Mouse (Mus musculus) embryonic facial prominence, embryonic 12.5 days (tissue): ENCODE data around the gene Dync2li1. TPM values are rescaled to one million over a fixed set of nuclear protein-coding genes. Genes with fewer than 3 reads are reported as not detected.

Source experiments
- ATAC-seq: fragments of 200-750 bp; cut with Nextera tagmentation; 2 replicates; pipeline ENCODE4 v1.8.0; 2017; ENCODE audit not compliant: insufficient number of reproducible peaks, insufficient read depth, low FRiP score, low TSS enrichment
- H3K27ac ChIP-seq: fragments of 300-500 bp; sonication (generic); 2 replicates; pipeline ENCODE4 v1.5.1; 2016; ENCODE audit warnings: mild to moderate bottlenecking
- H3K27me3 ChIP-seq: fragments of 300-500 bp; sonication (generic); 2 replicates; pipeline ENCODE4 v1.6.1; 2016; ENCODE audit warnings: mild to moderate bottlenecking, moderate library complexity
- H3K36me3 ChIP-seq: fragments of 300-500 bp; sonication (generic); 2 replicates; pipeline ENCODE4 v1.6.1; 2016; ENCODE audit warnings: mild to moderate bottlenecking
- H3K4me1 ChIP-seq: fragments of 300-500 bp; sonication (generic); 2 replicates; pipeline ENCODE4 v1.6.1; 2016
- H3K4me2 ChIP-seq: fragments of 300-500 bp; sonication (generic); replicated peaks from 2 replicates; pipeline ENCODE4 v1.6.1; 2016; ENCODE audit warnings: mild to moderate bottlenecking, moderate library complexity
- H3K4me3 ChIP-seq: fragments of 300-500 bp; sonication (generic); 2 replicates; pipeline ENCODE4 v1.5.1; 2016; ENCODE audit warnings: mild to moderate bottlenecking
- H3K9ac ChIP-seq: fragments of 300-500 bp; sonication (generic); 2 replicates; pipeline ENCODE4 v1.6.1; 2016; ENCODE audit warnings: mild to moderate bottlenecking, moderate library complexity
- H3K9me3 ChIP-seq: fragments of 300-500 bp; sonication (generic); 2 replicates; pipeline ENCODE4 v1.6.1; 2016; ENCODE audit warnings: mild to moderate bottlenecking, moderate library complexity
- WGBS: fragments of 180-500 bp; shearing (Covaris S2); methylation state at CpG from one replicate; pipeline ENCODE4 v1.1.7; 2016; 5-methylcytosine and 5-hydroxymethylcytosine counted together
- polyA plus RNA-seq: library from polyadenylated mRNA; unstranded; fragments of >200 nt; fragmentation: Nextera tagmentation; extraction: Ambion mirVana; gene quantifications from 2 replicates; pipeline ENCODE4 v1.2.1, GENCODE M21; 2016

The Dync2li1 gene
- polyA plus RNA-seq, 1 experiment from 2014 or later, result 38.4 TPM

- no peak for ATAC-seq
- H3K27ac ChIP-seq, result no peak overlapping the region
- no peak overlapping the region for H3K9ac ChIP-seq
- no peak overlapping the region for H3K4me3 ChIP-seq
- H3K9me3 ChIP-seq, result no peaks in the 10 kb centered on the region
- peaks cover 26% of the 10 kb centered on the region; the same call in 1 of the 2 replicates for H3K4me1 ChIP-seq
- H3K36me3 ChIP-seq, result no peaks in the 10 kb centered on the region
- WGBS, result 70% methylated on average over 16 of the region's 16 CpGs
- no peaks in the 10 kb centered on the region for H3K27me3 ChIP-seq
- H3K4me2 ChIP-seq, result no peak overlapping the region
Measured at GRCm38 (mm10) chr17:84672376-84673369, 46.4 kb downstream of the Dync2li1 start.

- Histone ChIP-seq H3K27me3 (no peaks in the 10 kb centered on the region), H3K27ac (0 out of 2 replicates have a peak overlapping the region, but pooled peaks have one; percentile 41), H3K4me2 (0 out of 2 replicates have a peak overlapping the region, but pooled peaks have one; percentile 11), H3K4me3 (no peak overlapping the region), H3K36me3 (no peaks in the 10 kb centered on the region), H3K4me1 (peaks cover 26% of the 10 kb centered on the region; the same call in 1 of the 2 replicates), H3K9me3 (no peaks in the 10 kb centered on the region), H3K9ac (no peak overlapping the region)
- no peak for ATAC-seq
- WGBS, result 13% methylated on average over 7 of the region's 7 CpGs
Measured at GRCm38 (mm10) chr17:84674048-84674447, 47.8 kb downstream of the Dync2li1 start.

- no peak for ATAC-seq
- no peak overlapping the region for H3K9ac ChIP-seq
- no peaks in the 10 kb centered on the region for H3K9me3 ChIP-seq
- no peak overlapping the region for H3K27ac ChIP-seq
- no peak overlapping the region for H3K4me2 ChIP-seq
- no peaks in the 10 kb centered on the region for H3K36me3 ChIP-seq
- no peak overlapping the region for H3K4me3 ChIP-seq
- WGBS, result 53% methylated on average over 4 of the region's 4 CpGs
- H3K27me3 ChIP-seq, result no peaks in the 10 kb centered on the region
- H3K4me1 ChIP-seq, result peaks cover 26% of the 10 kb centered on the region; the same call in 1 of the 2 replicates
Measured at GRCm38 (mm10) chr17:84675204-84675603, 48.9 kb downstream of the Dync2li1 start.

- Histone ChIP-seq H3K4me2 (peak within 1 kb of the TSS; percentile 53), H3K27me3 (no peaks in the 10 kb centered on the region), H3K4me3 (peak within 1 kb of the TSS; percentile 28), H3K4me1 (peaks cover 26% of the 10 kb centered on the region; the same call in 1 of the 2 replicates), H3K27ac (no peak within 1 kb of the TSS), H3K9me3 (no peaks in the 10 kb centered on the region), H3K9ac (peak within 1 kb of the TSS; percentile 35), H3K36me3 (no peaks in the 10 kb centered on the region)
- no peak for ATAC-seq
- WGBS, result 3% methylated on average over 24 of the region's 24 CpGs
Measured at GRCm38 (mm10) chr17:84675951-84676366, 49.7 kb downstream of the Dync2li1 start, which contains the start of gene Abcg8. Gene Abcg8, plus strand, starts transcription at chr17:84676302.

- H3K27me3 ChIP-seq, result no peaks in the 10 kb centered on the region
- no peak overlapping the region for H3K9ac ChIP-seq
- peaks cover 26% of the 10 kb centered on the region; the same call in 1 of the 2 replicates for H3K4me1 ChIP-seq
- H3K27ac ChIP-seq, result no peak overlapping the region
- no peaks in the 10 kb centered on the region for H3K36me3 ChIP-seq
- ATAC-seq, result no peak
- H3K4me3 ChIP-seq, result no peak overlapping the region
- no peaks in the 10 kb centered on the region for H3K9me3 ChIP-seq
- 90% methylated on average over 11 of the region's 11 CpGs for WGBS
- no peak overlapping the region for H3K4me2 ChIP-seq
Measured at GRCm38 (mm10) chr17:84677595-84677994, 51.3 kb downstream of the Dync2li1 start.

GRCm38 (mm10) chr17:84681670-84682069 lies 55.4 kb downstream of the Dync2li1 start:
- no peaks in the 10 kb centered on the region for H3K9me3 ChIP-seq
- no peak overlapping the region for H3K27ac ChIP-seq
- H3K4me2 ChIP-seq, result no peak overlapping the region
- 83% methylated on average over 3 of the region's 3 CpGs for WGBS
- H3K27me3 ChIP-seq, result no peaks in the 10 kb centered on the region
- H3K36me3 ChIP-seq, result no peaks in the 10 kb centered on the region
- no peak overlapping the region for H3K4me3 ChIP-seq
- H3K9ac ChIP-seq, result no peak overlapping the region
- ATAC-seq, result no peak
- peaks cover 8% of the 10 kb centered on the region; the same call in 1 of the 2 replicates for H3K4me1 ChIP-seq

GRCm38 (mm10) chr17:84682734-84683717 lies 56.7 kb downstream of the Dync2li1 start, which contains the start of gene Abcg5:
Gene Abcg5, minus strand, starts transcription at chr17:84683011.
- H3K4me3 ChIP-seq, result no peak within 1 kb of the TSS
- no peak for ATAC-seq
- H3K9me3 ChIP-seq, result no peaks in the 10 kb centered on the region
- no peak within 1 kb of the TSS for H3K9ac ChIP-seq
- H3K27ac ChIP-seq, result no peak within 1 kb of the TSS
- 75% methylated on average over 18 of the region's 18 CpGs for WGBS
- H3K4me1 ChIP-seq, result peaks cover 11% of the 10 kb centered on the region
- no peak within 1 kb of the TSS for H3K4me2 ChIP-seq
- no peaks in the 10 kb centered on the region for H3K36me3 ChIP-seq
- no peaks in the 10 kb centered on the region for H3K27me3 ChIP-seq

GRCm38 (mm10) chr17:84684284-84684683 lies 58.0 kb downstream of the Dync2li1 start:
- 34% methylated on average over 6 of the region's 6 CpGs for WGBS
- Histone ChIP-seq H3K27me3 (no peaks in the 10 kb centered on the region), H3K4me2 (no peak overlapping the region), H3K9me3 (no peaks in the 10 kb centered on the region), H3K4me3 (no peak overlapping the region), H3K4me1 (peaks cover 22% of the 10 kb centered on the region), H3K36me3 (no peaks in the 10 kb centered on the region), H3K9ac (no peak overlapping the region), H3K27ac (0 out of 2 replicates have a peak overlapping the region, but pooled peaks have one; percentile 6)
- no peak for ATAC-seq

- Histone ChIP-seq H3K27me3 (no peaks in the 10 kb centered on the region), H3K9me3 (no peaks in the 10 kb centered on the region), H3K4me3 (no peak overlapping the region), H3K27ac (no peak overlapping the region), H3K4me2 (no peak overlapping the region), H3K9ac (no peak overlapping the region), H3K4me1 (peaks cover 25% of the 10 kb centered on the region), H3K36me3 (no peaks in the 10 kb centered on the region)
- WGBS, result 61% methylated on average over 4 of the region's 4 CpGs
- ATAC-seq, result no peak
Measured at GRCm38 (mm10) chr17:84685286-84685685, 59.0 kb downstream of the Dync2li1 start.

- Histone ChIP-seq H3K27me3 (no peaks in the 10 kb centered on the region), H3K9me3 (no peaks in the 10 kb centered on the region), H3K4me3 (no peak overlapping the region), H3K4me1 (peaks cover 27% of the 10 kb centered on the region), H3K4me2 (no peak overlapping the region), H3K27ac (no peak overlapping the region; the same call in 1 of the 2 replicates), H3K9ac (no peak overlapping the region; the same call in 1 of the 2 replicates), H3K36me3 (no peaks in the 10 kb centered on the region)
- WGBS, result 29% methylated on average over 5 of the region's 5 CpGs
- ATAC-seq, result no peak
Measured at GRCm38 (mm10) chr17:84687994-84688393, 61.7 kb downstream of the Dync2li1 start.

GRCm38 (mm10) chr17:84688834-84689233 lies 62.5 kb downstream of the Dync2li1 start:
- Histone ChIP-seq H3K36me3 (no peaks in the 10 kb centered on the region), H3K9ac (no peak overlapping the region), H3K4me3 (no peak overlapping the region), H3K27ac (no peak overlapping the region; the same call in 1 of the 2 replicates), H3K4me1 (peaks cover 27% of the 10 kb centered on the region), H3K27me3 (no peaks in the 10 kb centered on the region), H3K9me3 (no peaks in the 10 kb centered on the region), H3K4me2 (no peak overlapping the region)
- WGBS, result 87% methylated on average over 11 of the region's 11 CpGs
- no peak for ATAC-seq
